Mouse (Mus musculus) forebrain, embryonic 14.5 days (tissue): ENCODE results near the gene Ubr1. TPM values are rescaled to one million over a fixed set of nuclear protein-coding genes. Genes with fewer than 3 reads are reported as not detected.

Source experiments
- ATAC-seq: fragments of 200-750 bp; cut with Nextera tagmentation; 2 replicates; pipeline ENCODE4 v1.8.0; 2017; ENCODE audit warnings: mild to moderate bottlenecking, moderate library complexity
- DNase-seq: peaks from one replicate; pipeline ENCODE4 v3.0.0-alpha.2; 2015; ENCODE audit warnings: low spot score
- H3K27ac ChIP-seq: fragments of 300-500 bp; sonication (generic); 2 replicates; pipeline ENCODE4 v1.5.1; 2014; ENCODE audit warnings: low read depth, mild to moderate bottlenecking, control low read depth, low read length, moderate library complexity
- H3K27me3 ChIP-seq: fragments of 300-500 bp; sonication (generic); replicated peaks from 2 replicates; pipeline ENCODE4 v1.6.1; 2014; ENCODE audit warnings: low read length, control low read depth, mixed read lengths; ENCODE audit not compliant: control insufficient read depth, insufficient read depth
- H3K36me3 ChIP-seq: fragments of 300-500 bp; sonication (generic); 2 replicates; pipeline ENCODE4 v1.6.1; 2014; ENCODE audit warnings: low read length, control low read depth; ENCODE audit not compliant: control insufficient read depth, insufficient read depth
- H3K4me1 ChIP-seq: fragments of 300-500 bp; sonication (generic); 2 replicates; pipeline ENCODE4 v1.6.1; 2014; ENCODE audit warnings: antibody characterized with exemption, low read length, control low read depth; ENCODE audit not compliant: control insufficient read depth, insufficient read depth
- H3K4me2 ChIP-seq: fragments of 300-500 bp; sonication (generic); 2 replicates; pipeline ENCODE4 v1.6.1; 2014; ENCODE audit warnings: mild to moderate bottlenecking, control low read depth, low read length
- H3K4me3 ChIP-seq: fragments of 300-500 bp; sonication (generic); 2 replicates; pipeline ENCODE4 v1.5.1; 2014; ENCODE audit warnings: low read depth, low read length, control low read depth
- H3K9ac ChIP-seq: fragments of 300-500 bp; sonication (generic); 2 replicates; pipeline ENCODE4 v1.6.1; 2014; ENCODE audit warnings: mild to moderate bottlenecking, low read length, control low read depth, moderate library complexity
- H3K9me3 ChIP-seq: fragments of 300-500 bp; sonication (generic); replicated peaks from 2 replicates; pipeline ENCODE4 v1.6.1; 2016; ENCODE audit warnings: low read length, control low read depth, mixed read lengths; ENCODE audit not compliant: control insufficient read depth
- WGBS: fragments of 180-500 bp; shearing (Covaris S2); extraction: QIAGEN DNeasy Blood & Tissue Kit; methylation state at CpG from one replicate; pipeline ENCODE4 v1.1.7; 2014; 5-methylcytosine and 5-hydroxymethylcytosine counted together
- polyA plus RNA-seq: library from polyadenylated mRNA; unstranded; fragments of >200 nt; fragmentation: Nextera tagmentation; extraction: Ambion mirVana; gene quantifications from 2 replicates; pipeline ENCODE4 v1.2.1, GENCODE M21; 2014

The Ubr1 gene
- polyA plus RNA-seq, 1 experiment from 2014 or later: 23.8 TPM

DNA sequence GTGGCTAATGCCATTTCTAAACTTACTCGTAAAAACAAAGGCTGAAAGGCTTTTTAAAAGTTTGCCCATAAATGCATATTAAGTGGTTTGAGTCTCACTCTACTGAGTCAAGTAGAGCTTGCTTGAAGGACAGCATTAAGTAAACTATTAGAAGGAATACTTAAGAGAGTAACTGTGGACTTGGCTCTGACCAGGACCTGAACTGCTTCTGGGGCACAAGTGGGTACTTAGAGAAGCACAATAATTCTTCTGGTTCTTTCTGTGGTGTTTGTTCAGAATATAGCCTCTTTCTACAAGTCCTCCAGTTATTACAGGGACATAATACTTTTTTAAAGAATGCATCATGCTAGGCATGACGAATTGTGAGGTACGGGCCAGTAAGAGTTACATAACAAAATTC is 5.0 kb downstream of the Ubr1 start:
- no peak overlapping the region for H3K27ac ChIP-seq
- H3K9me3 ChIP-seq: no peaks in the 10 kb centered on the region
- WGBS: 87% methylated on average over 3 of the region's 3 CpGs
- peaks cover 15% of the 10 kb centered on the region for H3K36me3 ChIP-seq
- no peak overlapping the region for H3K4me3 ChIP-seq
- no peak overlapping the region for H3K9ac ChIP-seq
- DNase-seq (no peak), ATAC-seq (no peak)
- no peaks in the 10 kb centered on the region for H3K27me3 ChIP-seq
- H3K4me1 ChIP-seq: peaks cover 9% of the 10 kb centered on the region
- no peak overlapping the region for H3K4me2 ChIP-seq

- H3K27me3 ChIP-seq: no peaks in the 10 kb centered on the region
- WGBS: 96% methylated on average over 7 of the region's 7 CpGs
- ATAC-seq: no peak
Measured at GRCm38 (mm10) chr2:120963110-120963509, 7.4 kb downstream of the Ubr1 start.

DNA sequence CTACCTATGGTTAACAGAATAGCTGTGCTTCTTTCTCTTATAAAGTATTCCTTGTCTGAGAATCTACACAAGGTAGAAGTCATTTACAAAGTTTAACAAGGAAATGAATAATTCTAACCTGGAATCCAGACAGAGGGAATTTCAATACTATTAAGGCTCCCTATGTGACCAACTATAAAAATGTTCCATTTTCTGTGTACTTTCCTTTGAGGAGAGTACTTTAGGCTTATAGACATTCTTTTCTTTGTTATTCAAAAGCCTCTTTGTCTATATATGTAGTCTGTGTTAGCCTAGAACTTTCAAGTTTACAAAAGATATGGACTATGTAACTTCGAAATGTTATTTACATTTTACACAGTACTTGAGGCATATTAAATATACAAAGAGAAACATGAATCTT is 10.3 kb downstream of the Ubr1 start:
- DNase-seq (no peak), ATAC-seq (no peak)
- H3K36me3 ChIP-seq: peaks cover 20% of the 10 kb centered on the region
- no peak overlapping the region for H3K27ac ChIP-seq
- no peak overlapping the region for H3K4me3 ChIP-seq
- H3K4me2 ChIP-seq: no peak overlapping the region
- no peaks in the 10 kb centered on the region for H3K9me3 ChIP-seq
- no peak overlapping the region for H3K9ac ChIP-seq
- H3K27me3 ChIP-seq: no peaks in the 10 kb centered on the region
- H3K4me1 ChIP-seq: no peaks in the 10 kb centered on the region
- WGBS: 97% methylated on average over 1 of the region's 1 CpGs

More at GRCm38 (mm10) chr2:120963110-120963509, 7.4 kb downstream of the Ubr1 start:
- Histone ChIP-seq H3K4me1 (no peaks in the 10 kb centered on the region), H3K36me3 (peaks cover 24% of the 10 kb centered on the region), H3K9ac (no peak overlapping the region), H3K4me2 (no peak overlapping the region), H3K27ac (no peak overlapping the region), H3K9me3 (no peaks in the 10 kb centered on the region), H3K4me3 (no peak overlapping the region)
- DNase-seq: no peak

- no peak for ATAC-seq
- no peak overlapping the region for H3K27ac ChIP-seq
- H3K4me2 ChIP-seq: no peak overlapping the region
- WGBS: 96% methylated on average over 5 of the region's 5 CpGs
- H3K27me3 ChIP-seq: no peaks in the 10 kb centered on the region
- no peaks in the 10 kb centered on the region for H3K9me3 ChIP-seq
- no peak for DNase-seq
- H3K4me1 ChIP-seq: no peaks in the 10 kb centered on the region
- no peak overlapping the region for H3K9ac ChIP-seq
- H3K4me3 ChIP-seq: no peak overlapping the region
- H3K36me3 ChIP-seq: peaks cover 24% of the 10 kb centered on the region
Measured at GRCm38 (mm10) chr2:120959827-120960226, 10.7 kb downstream of the Ubr1 start.

DNA sequence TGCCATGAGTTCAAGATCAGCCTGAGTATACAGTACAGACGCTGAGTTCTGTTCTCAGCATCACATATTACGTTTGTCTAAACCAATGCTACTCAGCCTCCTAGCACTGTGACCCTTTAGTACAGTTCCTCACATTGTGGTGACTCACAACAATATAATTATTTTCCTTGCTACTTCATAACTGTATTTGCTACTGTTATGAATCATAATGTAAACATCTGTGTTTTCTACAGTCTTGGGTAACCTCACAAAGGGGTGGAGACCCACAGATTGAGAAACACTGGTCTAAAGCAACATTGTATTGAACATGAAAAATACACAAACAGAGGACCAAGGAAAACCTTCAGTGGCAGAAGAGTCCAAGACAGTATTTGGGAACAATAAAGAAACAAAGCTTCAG is 11.2 kb downstream of the Ubr1 start:
- H3K27me3 ChIP-seq: no peaks in the 10 kb centered on the region
- no peak overlapping the region for H3K4me2 ChIP-seq
- peaks cover 29% of the 10 kb centered on the region for H3K36me3 ChIP-seq
- H3K4me3 ChIP-seq: no peak overlapping the region
- no peak for ATAC-seq
- 97% methylated on average over 2 of the region's 2 CpGs for WGBS
- no peak overlapping the region for H3K27ac ChIP-seq
- no peak for DNase-seq
- no peaks in the 10 kb centered on the region for H3K9me3 ChIP-seq
- no peaks in the 10 kb centered on the region for H3K4me1 ChIP-seq
- H3K9ac ChIP-seq: no peak overlapping the region

GRCm38 (mm10) chr2:120952176-120952938 is 18.2 kb downstream of the Ubr1 start:
- 78% methylated on average over 2 of the region's 2 CpGs for WGBS
- H3K9me3 ChIP-seq: no peaks in the 10 kb centered on the region
- H3K9ac ChIP-seq: no peak overlapping the region
- H3K4me3 ChIP-seq: no peak overlapping the region
- no peak overlapping the region for H3K4me2 ChIP-seq
- no peaks in the 10 kb centered on the region for H3K4me1 ChIP-seq
- no peak for ATAC-seq
- H3K27ac ChIP-seq: no peak overlapping the region
- no peak for DNase-seq
- no peaks in the 10 kb centered on the region for H3K27me3 ChIP-seq
- peaks cover 41% of the 10 kb centered on the region for H3K36me3 ChIP-seq

DNA sequence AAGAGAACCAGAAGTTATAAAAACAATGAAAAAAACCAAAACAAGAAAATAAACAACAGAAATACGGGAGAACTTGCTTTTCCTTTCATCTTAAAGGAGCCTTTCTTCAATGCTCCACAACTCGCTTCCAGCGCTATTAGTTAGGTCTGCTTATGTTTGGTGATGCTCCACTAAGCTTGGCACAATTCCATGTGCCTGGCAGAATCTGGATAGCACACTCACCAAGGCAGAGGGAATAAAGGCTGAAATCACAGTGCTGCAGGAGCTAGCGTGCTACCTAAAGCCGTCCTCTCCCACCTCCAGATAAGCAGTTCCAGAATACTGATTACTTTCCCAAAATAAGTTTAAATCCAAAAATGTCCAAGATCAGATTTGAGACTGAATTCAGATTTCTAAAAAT is 19.3 kb downstream of the Ubr1 start:
- H3K4me2 ChIP-seq: no peak overlapping the region
- H3K4me3 ChIP-seq: no peak overlapping the region
- no peaks in the 10 kb centered on the region for H3K4me1 ChIP-seq
- H3K9me3 ChIP-seq: no peaks in the 10 kb centered on the region
- H3K27me3 ChIP-seq: no peaks in the 10 kb centered on the region
- DNase-seq (peak; percentile 61), ATAC-seq (no peak)
- H3K36me3 ChIP-seq: peaks cover 52% of the 10 kb centered on the region
- H3K27ac ChIP-seq: no peak overlapping the region
- WGBS: 76% methylated on average over 5 of the region's 5 CpGs
- no peak overlapping the region for H3K9ac ChIP-seq

- ATAC-seq (no peak), DNase-seq (no peak)
- Histone ChIP-seq H3K4me2 (no peak overlapping the region), H3K9ac (no peak overlapping the region), H3K36me3 (peaks cover 57% of the 10 kb centered on the region), H3K4me3 (no peak overlapping the region), H3K4me1 (no peaks in the 10 kb centered on the region), H3K9me3 (no peaks in the 10 kb centered on the region), H3K27me3 (no peaks in the 10 kb centered on the region), H3K27ac (no peak overlapping the region)
- WGBS: 96% methylated on average over 3 of the region's 3 CpGs
Measured at GRCm38 (mm10) chr2:120933038-120933437, 37.5 kb downstream of the Ubr1 start.

DNA sequence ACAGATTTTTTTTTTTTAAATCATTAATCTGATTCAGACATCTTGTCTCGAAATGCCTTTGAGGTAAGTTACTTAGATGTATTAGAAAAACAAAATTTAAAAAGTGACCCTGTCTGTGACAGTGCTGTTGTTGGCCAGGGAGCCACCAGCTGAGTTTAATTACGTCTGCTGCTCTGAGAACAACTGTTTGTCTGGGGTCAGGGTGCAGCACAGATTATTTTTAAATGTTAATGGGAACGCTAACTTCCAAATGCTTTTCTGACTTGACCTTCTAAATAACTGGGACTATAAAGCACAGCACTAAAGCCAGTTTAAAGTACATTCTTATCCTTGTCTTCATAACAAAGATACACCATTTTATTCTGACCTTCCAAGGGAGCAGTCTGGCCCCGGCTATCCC is 61.0 kb downstream of the Ubr1 start:
- no peaks in the 10 kb centered on the region for H3K9me3 ChIP-seq
- H3K4me3 ChIP-seq: no peak overlapping the region
- 82% methylated on average over 4 of the region's 4 CpGs for WGBS
- H3K4me2 ChIP-seq: no peak overlapping the region
- no peaks in the 10 kb centered on the region for H3K4me1 ChIP-seq
- H3K36me3 ChIP-seq: peaks cover 40% of the 10 kb centered on the region
- H3K27me3 ChIP-seq: no peaks in the 10 kb centered on the region
- H3K9ac ChIP-seq: no peak overlapping the region
- DNase-seq: no peak
- H3K27ac ChIP-seq: no peak overlapping the region
- ATAC-seq: no peak
